Comparison of ENCODE assay signal across 8 mouse cellular contexts in genomic region chr11:106215450-106215859, GRCm38 (mm10). TPM values are rescaled to one million over a fixed set of nuclear protein-coding genes. Genes with fewer than 3 reads are reported as not detected.
DNase-seq lines count a peak whose midpoint lies in the region; ATAC-seq and TF ChIP-seq lines count a peak whose summit lies in the region.

No protein-coding gene starts in this region.

- H3K9me3 ChIP-seq in lung, embryonic 14.5 days (ENCODE audit: low read depth, low read length), result no peaks in the 10 kb centered on the region
- no peaks in the 10 kb centered on the region for H3K9me3 ChIP-seq in embryonic facial prominence, embryonic 13.5 days
- H3K9me3 ChIP-seq in limb, embryonic 10.5 days (replicated peaks), result no peaks in the 10 kb centered on the region
- no peaks in the 10 kb centered on the region for H3K9me3 ChIP-seq in neural tube, embryonic 15.5 days (replicated peaks)

- peaks cover 29% of the 10 kb centered on the region for H3K36me3 ChIP-seq in lung, embryonic 14.5 days (ENCODE audit: insufficient read depth)
- H3K36me3 ChIP-seq in embryonic facial prominence, embryonic 13.5 days, result peaks cover 30% of the 10 kb centered on the region
- peaks cover 42% of the 10 kb centered on the region for H3K36me3 ChIP-seq in limb, embryonic 10.5 days
- peaks cover 25% of the 10 kb centered on the region for H3K36me3 ChIP-seq in neural tube, embryonic 15.5 days

- peaks cover 19% of the 10 kb centered on the region for H3K4me1 ChIP-seq in lung, embryonic 14.5 days (ENCODE audit: insufficient read depth)
- peaks cover 20% of the 10 kb centered on the region for H3K4me1 ChIP-seq in embryonic facial prominence, embryonic 13.5 days
- H3K4me1 ChIP-seq in limb, embryonic 10.5 days, result peaks cover 22% of the 10 kb centered on the region
- peaks cover 50% of the 10 kb centered on the region for H3K4me1 ChIP-seq in neural tube, embryonic 15.5 days

- peak overlapping the region; percentile 89 for H3K4me2 ChIP-seq in lung, embryonic 14.5 days
- peak overlapping the region; percentile 73 for H3K4me2 ChIP-seq in embryonic facial prominence, embryonic 13.5 days
- peak overlapping the region; percentile 78 for H3K4me2 ChIP-seq in neural tube, embryonic 15.5 days

- peak overlapping the region; percentile 95 for H3K9ac ChIP-seq in lung, embryonic 14.5 days
- peak overlapping the region; percentile 97 for H3K9ac ChIP-seq in embryonic facial prominence, embryonic 13.5 days
- H3K9ac ChIP-seq in neural tube, embryonic 15.5 days (replicated peaks), result peak overlapping the region; percentile 92

- H3K4me3 ChIP-seq in lung, embryonic 14.5 days (ENCODE audit: low read depth, low read length), result peak overlapping the region; percentile 93
- peak overlapping the region; percentile 83 for H3K4me3 ChIP-seq in embryonic facial prominence, embryonic 13.5 days
- peak overlapping the region; percentile 74 for H3K4me3 ChIP-seq in limb, embryonic 10.5 days
- peak overlapping the region; percentile 99 for H3K4me3 ChIP-seq in neural tube, embryonic 15.5 days (replicated peaks)

- 16% methylated on average over 7 of the region's 7 CpGs for WGBS in lung, embryonic 14.5 days
- 29% methylated on average over 7 of the region's 7 CpGs for WGBS in embryonic facial prominence, embryonic 13.5 days
- 31% methylated on average over 7 of the region's 7 CpGs for WGBS in limb, embryonic 10.5 days
- 31% methylated on average over 7 of the region's 7 CpGs for WGBS in neural tube, embryonic 15.5 days

- H3K27me3 ChIP-seq in lung, embryonic 14.5 days (ENCODE audit: insufficient read depth, low read length), result no peaks in the 10 kb centered on the region
- no peaks in the 10 kb centered on the region for H3K27me3 ChIP-seq in embryonic facial prominence, embryonic 13.5 days
- H3K27me3 ChIP-seq in limb, embryonic 10.5 days (ENCODE audit: low read depth, poor library complexity, severe bottlenecking), result no peaks in the 10 kb centered on the region
- H3K27me3 ChIP-seq in neural tube, embryonic 15.5 days (replicated peaks), result no peaks in the 10 kb centered on the region

- H3K27ac ChIP-seq in lung, embryonic 14.5 days (ENCODE audit: low read depth), result peak overlapping the region; percentile 98; the same call in 1 of the 2 replicates
- H3K27ac ChIP-seq in embryonic facial prominence, embryonic 13.5 days, result no peak overlapping the region
- H3K27ac ChIP-seq in limb, embryonic 10.5 days, result peak overlapping the region; percentile 93
- H3K27ac ChIP-seq in neural tube, embryonic 15.5 days (replicated peaks), result peak overlapping the region; percentile 99

- no peak for TF ChIP-seq CTCF in lung, embryonic 14.5 days (IDR thresholded peaks at IDR 0.05; ENCODE audit: low read depth)

- ATAC-seq in lung, embryonic 14.5 days (ENCODE audit: insufficient read depth), result no peak
- ATAC-seq in embryonic facial prominence, embryonic 13.5 days (ENCODE audit: insufficient number of reproducible peaks, insufficient read depth, low FRiP score, low TSS enrichment, low read depth), result no peak
- ATAC-seq in neural tube, embryonic 15.5 days (ENCODE audit: low FRiP score), result no peak

- peak; percentile 12 for DNase-seq in lung, embryonic 14.5 days
- no peak for DNase-seq in lung, postnatal 25 days (ENCODE audit: low spot score)
- DNase-seq in limb, embryonic 10.5 days (ENCODE audit: low spot score), result no peak
- no peak for DNase-seq in adrenal gland, postnatal 10 days
- DNase-seq in layer of hippocampus, postnatal 10 days (ENCODE audit: low spot score in 2 of 2), result no peak
- DNase-seq in kidney, postnatal 36 days, result no peak

RNA-seq across cellular contexts. Expression of gene Ccdc47, which starts 0.7 kb away (rescaled TPM):
- 66.5 and 69.6 TPM in 2 replicates for polyA plus RNA-seq in lung, embryonic 14.5 days (2014; fragmentation: Nextera tagmentation; extraction: Ambion mirVana)
- polyA plus RNA-seq in embryonic facial prominence, embryonic 13.5 days (2015; fragmentation: Nextera tagmentation; extraction: Ambion mirVana), result 81.4 and 93.3 TPM in 2 replicates
- polyA plus RNA-seq in limb, embryonic 10.5 days (2016; fragmentation: Nextera tagmentation; extraction: Ambion mirVana), result 57.4 and 60.1 TPM in 2 replicates
- 96.2 and 98.3 TPM in 2 replicates for polyA plus RNA-seq in neural tube, embryonic 15.5 days (2015; fragmentation: Nextera tagmentation; extraction: Ambion mirVana)
- 10 to 100 TPM; 75.9 to 86.3 TPM for total RNA-seq in adrenal gland, postnatal 10 days (2021)
- total RNA-seq in layer of hippocampus, postnatal 10 days (2021), result 100 to 1,000 TPM; 101 to 102 TPM

RNA-seq across cellular contexts. Expression of gene Ddx42, which starts 1.3 kb away (rescaled TPM):
- polyA plus RNA-seq in lung, embryonic 14.5 days (2014; fragmentation: Nextera tagmentation; extraction: Ambion mirVana), result 75.5 and 82.1 TPM in 2 replicates
- polyA plus RNA-seq in embryonic facial prominence, embryonic 13.5 days (2015; fragmentation: Nextera tagmentation; extraction: Ambion mirVana), result 81.2 and 90.4 TPM in 2 replicates
- 94.9 and 108 TPM in 2 replicates for polyA plus RNA-seq in limb, embryonic 10.5 days (2016; fragmentation: Nextera tagmentation; extraction: Ambion mirVana)
- 75.0 and 77.6 TPM in 2 replicates for polyA plus RNA-seq in neural tube, embryonic 15.5 days (2015; fragmentation: Nextera tagmentation; extraction: Ambion mirVana)
- 10 to 100 TPM; 49.0 to 54.0 TPM for total RNA-seq in adrenal gland, postnatal 10 days (2021)
- total RNA-seq in layer of hippocampus, postnatal 10 days (2021), result 10 to 100 TPM; 70.6 to 80.4 TPM

RNA-seq across cellular contexts. Expression of gene Strada, which starts 13.5 kb away (rescaled TPM):
- polyA plus RNA-seq in lung, embryonic 14.5 days (2014; fragmentation: Nextera tagmentation; extraction: Ambion mirVana), result 31.7 and 32.6 TPM in 2 replicates
- polyA plus RNA-seq in embryonic facial prominence, embryonic 13.5 days (2015; fragmentation: Nextera tagmentation; extraction: Ambion mirVana), result 34.8 and 35.8 TPM in 2 replicates
- 37.8 and 45.3 TPM in 2 replicates for polyA plus RNA-seq in limb, embryonic 10.5 days (2016; fragmentation: Nextera tagmentation; extraction: Ambion mirVana)
- 29.2 and 30.7 TPM in 2 replicates for polyA plus RNA-seq in neural tube, embryonic 15.5 days (2015; fragmentation: Nextera tagmentation; extraction: Ambion mirVana)
- total RNA-seq in adrenal gland, postnatal 10 days (2021), result 10 to 100 TPM; 12.1 to 16.1 TPM
- total RNA-seq in layer of hippocampus, postnatal 10 days (2021), result 10 to 100 TPM; 28.8 to 32.3 TPM

RNA-seq across cellular contexts. Expression of gene Ftsj3, which starts 40.4 kb away (rescaled TPM):
- polyA plus RNA-seq in lung, embryonic 14.5 days (2014; fragmentation: Nextera tagmentation; extraction: Ambion mirVana), result 60.7 and 66.9 TPM in 2 replicates
- polyA plus RNA-seq in embryonic facial prominence, embryonic 13.5 days (2015; fragmentation: Nextera tagmentation; extraction: Ambion mirVana), result 60.0 and 63.0 TPM in 2 replicates
- polyA plus RNA-seq in limb, embryonic 10.5 days (2016; fragmentation: Nextera tagmentation; extraction: Ambion mirVana), result 85.6 and 91.1 TPM in 2 replicates
- 31.1 and 40.6 TPM in 2 replicates for polyA plus RNA-seq in neural tube, embryonic 15.5 days (2015; fragmentation: Nextera tagmentation; extraction: Ambion mirVana)
- total RNA-seq in adrenal gland, postnatal 10 days (2021), result 10 to 100 TPM; 55.4 to 57.0 TPM
- total RNA-seq in layer of hippocampus, postnatal 10 days (2021), result 10 to 100 TPM; 37.8 to 39.4 TPM

RNA-seq across cellular contexts. Expression of gene Psmc5, which starts 40.5 kb away (rescaled TPM):
- 275 and 288 TPM in 2 replicates for polyA plus RNA-seq in lung, embryonic 14.5 days (2014; fragmentation: Nextera tagmentation; extraction: Ambion mirVana)
- polyA plus RNA-seq in embryonic facial prominence, embryonic 13.5 days (2015; fragmentation: Nextera tagmentation; extraction: Ambion mirVana), result 286 and 310 TPM in 2 replicates
- 415 and 441 TPM in 2 replicates for polyA plus RNA-seq in limb, embryonic 10.5 days (2016; fragmentation: Nextera tagmentation; extraction: Ambion mirVana)
- polyA plus RNA-seq in neural tube, embryonic 15.5 days (2015; fragmentation: Nextera tagmentation; extraction: Ambion mirVana), result 328 and 329 TPM in 2 replicates
- total RNA-seq in adrenal gland, postnatal 10 days (2021), result 100 to 1,000 TPM; 121 to 129 TPM
- total RNA-seq in layer of hippocampus, postnatal 10 days (2021), result 100 to 1,000 TPM; 132 to 133 TPM
